Mouse (Mus musculus) small intestine, adult 10 weeks (tissue): Measurements from ENCODE around the gene B830017H08Rik. TPM values are rescaled to one million over a fixed set of nuclear protein-coding genes. Genes with fewer than 3 reads are reported as not detected.

Experiments used
- polyA plus RNA-seq: library from polyadenylated mRNA; stranded (reverse); fragments of 350-450 nt; fragmentation: Illumina TruSeq; extraction: RNeasy Lipid Tissue Mini Kit (QIAGEN cat#74804); gene quantifications from one replicate; pipeline ENCODE4 v1.2.3, GENCODE M21; 2014; ENCODE audit warnings: low replicate concordance

The B830017H08Rik gene
- polyA plus RNA-seq, result not detected

DNA sequence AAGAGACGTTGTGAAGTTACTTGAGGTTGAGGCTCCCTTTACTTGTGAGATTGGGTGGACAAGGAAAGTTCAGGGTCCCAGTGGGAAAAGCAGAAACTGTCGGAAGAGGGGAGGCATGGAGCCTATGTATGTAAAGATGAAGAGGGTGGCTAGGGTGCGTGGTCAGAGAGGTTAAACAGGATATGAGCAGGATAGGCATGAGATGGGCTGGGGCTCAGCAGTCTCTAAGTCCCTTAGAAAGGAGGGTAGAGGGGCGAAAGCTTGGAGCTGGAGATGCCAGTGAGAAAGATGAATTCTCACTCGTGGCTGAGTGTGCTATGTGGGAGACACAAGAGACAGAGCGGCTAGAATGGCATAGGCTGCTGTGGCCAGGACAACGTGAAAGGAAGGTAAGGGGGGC lies at the start of gene B830017H08Rik:
Gene B830017H08Rik (plus strand): TSS at position 301 of the 400 bp plus-strand sequence.

DNA sequence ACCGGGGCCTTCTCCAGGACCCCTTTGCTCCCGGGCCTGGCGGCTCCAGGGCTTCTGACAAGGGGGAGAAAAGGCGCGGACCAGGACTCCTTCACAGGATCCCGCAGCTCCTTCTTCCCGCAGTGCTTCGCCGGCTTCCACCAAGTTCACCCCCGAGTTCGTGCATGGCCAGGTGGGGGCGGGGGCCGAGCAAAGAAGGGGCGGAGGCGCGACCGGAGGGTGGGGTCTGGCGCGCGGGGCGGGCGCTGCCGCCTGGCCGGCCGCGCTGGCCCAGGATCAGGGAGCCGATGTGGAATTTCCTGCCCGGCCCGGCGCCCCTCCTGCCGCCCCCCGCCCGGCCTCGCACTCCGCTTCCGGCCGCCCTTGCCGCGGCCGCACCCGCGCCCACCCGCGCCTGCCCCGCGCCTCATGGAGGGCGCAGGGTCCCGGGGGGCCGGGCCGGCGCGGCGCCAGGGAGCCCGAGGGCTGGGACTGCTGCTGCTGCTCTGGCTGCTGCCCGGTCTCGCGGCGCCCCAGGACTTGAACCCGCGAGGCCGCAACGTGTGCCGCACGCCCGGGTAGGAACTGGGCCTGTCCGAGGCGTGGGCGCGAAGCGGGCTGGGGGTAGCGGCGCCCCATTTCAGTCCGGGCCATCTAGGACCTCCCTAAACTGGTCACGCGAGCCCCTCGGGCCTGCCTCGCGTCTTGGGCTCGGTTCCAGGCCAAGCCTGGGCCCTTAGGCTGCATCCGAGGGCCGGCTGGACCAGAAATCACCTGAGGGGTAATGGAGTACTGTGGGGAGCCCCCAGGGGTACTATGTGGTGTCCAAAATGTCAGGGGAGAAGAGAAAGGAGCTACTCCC lies 35.7 kb upstream of the B830017H08Rik start, which contains the start of gene Scarf2:
Gene Scarf2 (plus strand): TSS at position 312 of the 841 bp plus-strand sequence.

DNA sequence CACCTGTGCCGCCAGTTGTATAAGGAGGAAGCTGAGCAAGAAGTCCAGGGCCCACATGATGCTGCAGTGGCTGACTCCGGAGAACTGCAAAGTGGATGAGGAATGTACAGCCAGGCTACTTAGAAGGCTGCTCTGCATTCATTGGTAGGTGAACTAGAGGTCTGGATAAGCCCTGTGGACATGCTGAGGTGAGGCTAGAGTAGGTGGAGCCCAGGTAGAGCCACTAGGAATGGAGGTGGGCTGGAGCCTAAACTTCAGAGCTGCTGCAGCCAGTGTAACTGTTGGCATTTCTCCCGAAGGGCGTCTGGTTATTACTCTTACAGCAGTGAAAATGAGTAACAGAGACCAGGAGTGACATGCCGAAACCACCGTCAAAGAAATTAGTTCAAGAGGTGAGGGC lies 5.1 kb downstream of the B830017H08Rik start, which contains the start of gene Car15:
Gene Car15 (minus strand): TSS at position 314 of the 400 bp plus-strand sequence.

Other genes starting within 250 kb of the B830017H08Rik start
- gene Slc7a4, start 249.9 kb upstream of the B830017H08Rik start, polyA plus RNA-seq, result 0.15 TPM
- gene Smpd4, start 213.8 kb upstream of the B830017H08Rik start, polyA plus RNA-seq, result 6.4 TPM
- gene Ccdc74a, start 186.7 kb upstream of the B830017H08Rik start, polyA plus RNA-seq, result not detected
- 6.8 TPM for gene Med15, start 100.2 kb upstream of the B830017H08Rik start, polyA plus RNA-seq
- 5.3 TPM for gene Klhl22, start 73.5 kb upstream of the B830017H08Rik start, polyA plus RNA-seq
- gene Scarf2, start 35.8 kb upstream of the B830017H08Rik start, polyA plus RNA-seq, result not detected
- not detected for gene Car15, start 5.2 kb downstream of the B830017H08Rik start, polyA plus RNA-seq
- gene Gm20518, start 58.5 kb downstream of the B830017H08Rik start, polyA plus RNA-seq, result not detected
- not detected for gene Tssk1, start 61.1 kb downstream of the B830017H08Rik start, polyA plus RNA-seq
- gene Dgcr2, start 65.4 kb downstream of the B830017H08Rik start, polyA plus RNA-seq, result 6.0 TPM
- not detected for gene Tssk2, start 65.5 kb downstream of the B830017H08Rik start, polyA plus RNA-seq
- 2.0 TPM for gene Ess2, start 78.2 kb downstream of the B830017H08Rik start, polyA plus RNA-seq
- gene Gsc2, start 81.9 kb downstream of the B830017H08Rik start, polyA plus RNA-seq, result not detected
- 11.0 TPM for gene Slc25a1, start 95.1 kb downstream of the B830017H08Rik start, polyA plus RNA-seq
- not detected for gene Vpreb2, start 147.3 kb downstream of the B830017H08Rik start, polyA plus RNA-seq
- 2.7 TPM for gene Dgcr6, start 219.7 kb downstream of the B830017H08Rik start, polyA plus RNA-seq